Mouse (Mus musculus): ENCODE data around the gene Cdca5. TPM values are rescaled to one million over a fixed set of nuclear protein-coding genes. Genes with fewer than 3 reads are reported as not detected.

Gene Cdca5
- polyA plus RNA-seq, 1 experiment from 2014 or later = 50.8 TPM

DNA sequence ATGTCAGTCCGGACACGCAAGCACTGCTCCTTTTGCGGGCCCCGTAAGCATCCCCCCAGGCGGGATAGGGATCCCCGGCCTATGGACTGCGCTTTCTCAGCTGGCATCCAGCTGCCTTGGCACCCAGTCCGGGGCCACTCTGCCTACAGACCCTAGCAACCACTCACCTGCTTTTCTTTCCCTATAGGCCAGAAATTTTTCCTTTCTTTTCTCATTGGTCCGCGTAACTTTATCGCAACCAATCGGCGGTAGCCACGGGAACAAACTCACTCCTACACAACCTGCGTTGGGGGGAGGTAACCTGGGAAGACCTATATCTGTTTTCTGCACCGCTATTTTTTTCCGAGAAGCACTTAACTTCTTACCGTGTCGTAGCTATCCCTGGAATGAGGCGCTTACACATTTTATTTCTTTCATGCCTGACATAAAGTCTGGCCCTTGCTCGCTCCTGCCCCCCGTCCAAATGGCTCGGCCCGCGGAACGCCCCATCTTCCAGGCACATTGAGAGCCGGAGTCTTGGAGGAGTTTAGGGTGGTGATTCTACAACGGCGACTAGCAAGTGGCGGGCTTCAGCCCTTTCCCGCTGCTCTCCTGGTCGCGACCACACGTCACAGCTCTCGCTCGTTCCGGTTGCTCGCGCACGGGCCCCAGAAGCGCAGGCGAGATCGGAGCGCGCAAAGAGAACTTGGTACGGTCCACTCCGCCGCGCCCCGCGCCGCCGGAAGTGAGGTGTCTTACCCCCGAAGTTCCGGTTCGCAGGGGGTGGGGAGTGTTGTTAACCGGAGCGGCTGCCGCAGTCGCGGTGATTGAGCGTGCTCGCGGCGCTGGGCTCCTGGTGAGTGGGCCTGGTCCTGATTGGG lies 38.3 kb upstream of the Cdca5 start, which contains the start of gene Syvn1:
Gene Syvn1 (plus strand): TSS at position 283 of the 860 bp plus-strand sequence.
- H3K4me2 ChIP-seq = peak within 1 kb of the TSS; percentile 85
- under 1% methylated on average over 65 of the region's 65 CpGs for WGBS
- peaks cover 14% of the 10 kb centered on the region; the same call in 1 of the 2 replicates for H3K4me1 ChIP-seq (replicated peaks; ENCODE audit: control insufficient read depth, insufficient read depth, low read length)
- H3K9ac ChIP-seq (ENCODE audit: low read depth, low read length) = peak within 1 kb of the TSS; percentile 96
- no peaks in the 10 kb centered on the region for H3K9me3 ChIP-seq (ENCODE audit: control insufficient read depth, low read length)
- H3K36me3 ChIP-seq (ENCODE audit: control insufficient read depth, insufficient read depth, low read length) = peaks cover 27% of the 10 kb centered on the region
- H3K4me3 ChIP-seq (ENCODE audit: low read depth, low read length) = peak within 1 kb of the TSS; percentile 88
- peak; percentile 93 for DNase-seq (ENCODE audit: low spot score)
- no peaks in the 10 kb centered on the region for H3K27me3 ChIP-seq (replicated peaks; ENCODE audit: control insufficient read depth, insufficient read depth, low read length)
- peak; percentile 87 for ATAC-seq (replicated peaks; ENCODE audit: low FRiP score)
- H3K27ac ChIP-seq (ENCODE audit: low read depth, low read length) = peak within 1 kb of the TSS; percentile 99

DNA sequence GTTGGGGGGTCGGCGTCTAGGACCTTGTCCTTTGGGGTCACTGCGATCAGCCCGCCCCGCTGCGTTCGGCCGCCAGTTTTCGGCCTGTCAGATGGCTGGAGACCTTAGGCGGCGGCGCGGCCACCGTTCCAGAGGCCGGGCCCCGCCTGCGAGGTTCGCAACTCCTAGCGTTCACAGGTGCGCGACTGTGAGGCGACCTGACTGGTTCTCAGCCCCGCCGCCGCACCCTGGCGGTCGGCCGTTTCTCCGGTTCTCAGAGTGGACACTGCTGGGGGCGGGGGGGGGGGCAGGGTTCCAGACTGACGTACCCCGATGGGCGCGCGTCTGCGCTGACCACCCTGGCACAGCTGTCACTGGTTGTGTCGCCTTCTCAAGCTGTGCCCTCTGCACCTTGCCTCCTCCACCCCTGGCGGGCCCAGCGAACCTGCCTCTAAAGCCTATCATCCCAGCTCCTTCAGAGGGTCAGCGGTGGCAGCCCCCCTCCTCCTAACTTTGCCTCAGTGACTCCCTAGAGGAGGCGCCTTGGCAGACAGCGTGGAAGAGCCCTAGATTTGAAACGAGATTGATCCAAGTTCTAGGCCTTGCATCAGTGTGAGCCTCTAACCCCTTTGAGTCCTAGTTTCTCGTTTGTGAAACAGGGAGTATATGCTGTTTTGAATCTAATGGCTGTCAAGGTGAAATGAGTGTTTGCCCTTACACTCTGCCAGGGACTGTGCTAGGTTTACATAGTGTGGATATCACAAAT lies 37.5 kb upstream of the Cdca5 start:
- peak overlapping the region; percentile 85 for H3K4me2 ChIP-seq
- H3K4me1 ChIP-seq (replicated peaks; ENCODE audit: control insufficient read depth, insufficient read depth, low read length) = peaks cover 14% of the 10 kb centered on the region; the same call in 1 of the 2 replicates
- no peak for DNase-seq (ENCODE audit: low spot score)
- H3K4me3 ChIP-seq (ENCODE audit: low read depth, low read length) = peak overlapping the region; percentile 88
- H3K36me3 ChIP-seq (ENCODE audit: control insufficient read depth, insufficient read depth, low read length) = peaks cover 33% of the 10 kb centered on the region
- H3K27ac ChIP-seq (ENCODE audit: low read depth, low read length) = peak overlapping the region; percentile 99
- no peaks in the 10 kb centered on the region for H3K9me3 ChIP-seq (ENCODE audit: control insufficient read depth, low read length)
- WGBS = 1% methylated on average over 44 of the region's 44 CpGs
- H3K27me3 ChIP-seq (replicated peaks; ENCODE audit: control insufficient read depth, insufficient read depth, low read length) = no peaks in the 10 kb centered on the region
- H3K9ac ChIP-seq (ENCODE audit: low read depth, low read length) = peak overlapping the region; percentile 96
- ATAC-seq (replicated peaks; ENCODE audit: low FRiP score) = peak; percentile 8; the same call in 1 of the 2 replicates

- WGBS = 72% methylated on average over 8 of the region's 8 CpGs
- Histone ChIP-seq H3K4me2 (peak overlapping the region; percentile 85), H3K9me3 (ENCODE audit: control insufficient read depth, low read length) (no peaks in the 10 kb centered on the region), H3K9ac (ENCODE audit: low read depth, low read length) (peak overlapping the region; percentile 96), H3K4me1 (replicated peaks; ENCODE audit: control insufficient read depth, insufficient read depth, low read length) (peaks cover 14% of the 10 kb centered on the region; the same call in 1 of the 2 replicates), H3K4me3 (ENCODE audit: low read depth, low read length) (peak overlapping the region; percentile 88), H3K36me3 (ENCODE audit: control insufficient read depth, insufficient read depth, low read length) (peaks cover 38% of the 10 kb centered on the region), H3K27me3 (replicated peaks; ENCODE audit: control insufficient read depth, insufficient read depth, low read length) (no peaks in the 10 kb centered on the region), H3K27ac (ENCODE audit: low read depth, low read length) (peak overlapping the region; percentile 42; the same call in 1 of the 2 replicates)
- DNase-seq (ENCODE audit: low spot score) (no peak), ATAC-seq (replicated peaks; ENCODE audit: low FRiP score) (no peak)
Measured at GRCm38 (mm10) chr19:6047899-6048166, 37.0 kb upstream of the Cdca5 start.

DNA sequence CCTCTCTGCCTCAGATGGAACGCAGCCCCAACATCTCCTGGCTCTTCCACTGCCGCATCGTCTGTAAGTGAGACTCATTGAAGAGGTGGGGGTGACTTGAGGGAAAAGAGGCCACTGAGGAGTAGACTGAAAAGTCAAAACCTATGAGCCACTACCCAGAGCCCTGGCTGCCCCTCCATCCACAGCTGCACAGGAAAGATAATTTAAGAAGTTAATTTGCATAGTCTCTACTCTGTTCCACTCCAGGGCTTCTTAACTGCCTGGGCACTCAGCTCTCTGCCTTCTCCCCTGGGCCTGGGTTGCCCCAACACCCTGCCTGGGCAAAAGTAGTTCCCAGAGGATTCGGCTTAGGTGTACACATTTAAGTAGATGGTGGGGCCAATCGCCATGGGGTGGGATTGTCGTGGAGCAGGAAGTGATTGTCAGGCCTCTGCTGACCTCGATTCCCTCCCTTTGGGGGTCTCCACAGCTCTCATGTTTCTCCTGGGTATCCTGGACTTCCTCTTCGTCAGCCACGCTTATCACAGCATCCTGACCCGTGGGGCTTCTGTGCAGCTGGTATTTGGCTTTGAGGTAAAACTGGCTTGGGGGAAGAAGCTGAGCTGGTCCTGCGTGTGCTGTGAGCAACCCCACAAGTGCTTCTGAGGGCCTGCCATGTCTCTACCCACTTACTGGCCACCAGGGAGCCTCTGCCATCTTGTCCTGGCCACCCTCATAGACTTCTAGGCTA lies 35.9 kb upstream of the Cdca5 start:
- H3K27ac ChIP-seq (ENCODE audit: low read depth, low read length) = peak overlapping the region; percentile 10; the same call in 1 of the 2 replicates
- H3K9me3 ChIP-seq (ENCODE audit: control insufficient read depth, low read length) = no peaks in the 10 kb centered on the region
- no peak for DNase-seq (ENCODE audit: low spot score)
- H3K4me1 ChIP-seq (replicated peaks; ENCODE audit: control insufficient read depth, insufficient read depth, low read length) = peaks cover 14% of the 10 kb centered on the region; the same call in 1 of the 2 replicates
- ATAC-seq (replicated peaks; ENCODE audit: low FRiP score) = peak; percentile 17; the same call in 1 of the 2 replicates
- peak overlapping the region; percentile 85 for H3K4me2 ChIP-seq
- peaks cover 48% of the 10 kb centered on the region for H3K36me3 ChIP-seq (ENCODE audit: control insufficient read depth, insufficient read depth, low read length)
- H3K4me3 ChIP-seq (ENCODE audit: low read depth, low read length) = peak overlapping the region; percentile 14; the same call in 1 of the 2 replicates
- no peak overlapping the region for H3K9ac ChIP-seq (ENCODE audit: low read depth, low read length)
- H3K27me3 ChIP-seq (replicated peaks; ENCODE audit: control insufficient read depth, insufficient read depth, low read length) = no peaks in the 10 kb centered on the region
- 71% methylated on average over 11 of the region's 11 CpGs for WGBS

- DNase-seq (ENCODE audit: low spot score) = no peak
- Histone ChIP-seq H3K27ac (ENCODE audit: low read depth, low read length) (no peak overlapping the region), H3K9ac (ENCODE audit: low read depth, low read length) (no peak overlapping the region), H3K9me3 (ENCODE audit: control insufficient read depth, low read length) (no peaks in the 10 kb centered on the region), H3K27me3 (replicated peaks; ENCODE audit: control insufficient read depth, insufficient read depth, low read length) (no peaks in the 10 kb centered on the region), H3K36me3 (ENCODE audit: control insufficient read depth, insufficient read depth, low read length) (peaks cover 65% of the 10 kb centered on the region), H3K4me2 (no peak overlapping the region), H3K4me1 (replicated peaks; ENCODE audit: control insufficient read depth, insufficient read depth, low read length) (peaks cover 19% of the 10 kb centered on the region), H3K4me3 (ENCODE audit: low read depth, low read length) (no peak overlapping the region)
- 87% methylated on average over 7 of the region's 7 CpGs for whole genome bisulfite sequencing
- ATAC-seq (replicated peaks; ENCODE audit: low FRiP score) = no peak
Measured at GRCm38 (mm10) chr19:6052516-6052915, 32.3 kb upstream of the Cdca5 start.

- H3K4me2 ChIP-seq = no peak overlapping the region
- no peak for ATAC-seq (replicated peaks; ENCODE audit: low FRiP score)
- no peak overlapping the region for H3K27ac ChIP-seq (ENCODE audit: low read depth, low read length)
- 86% methylated on average over 5 of the region's 5 CpGs for WGBS
- peaks cover 13% of the 10 kb centered on the region; the same call in 1 of the 2 replicates for H3K4me1 ChIP-seq (replicated peaks; ENCODE audit: control insufficient read depth, insufficient read depth, low read length)
- H3K9me3 ChIP-seq (ENCODE audit: control insufficient read depth, low read length) = no peaks in the 10 kb centered on the region
- H3K27me3 ChIP-seq (replicated peaks; ENCODE audit: control insufficient read depth, insufficient read depth, low read length) = no peaks in the 10 kb centered on the region
- H3K4me3 ChIP-seq (ENCODE audit: low read depth, low read length) = no peak overlapping the region
- H3K36me3 ChIP-seq (ENCODE audit: control insufficient read depth, insufficient read depth, low read length) = peaks cover 64% of the 10 kb centered on the region
- H3K9ac ChIP-seq (ENCODE audit: low read depth, low read length) = 0 out of 2 replicates have a peak overlapping the region, but pooled peaks have one; percentile 13
- no peak for DNase-seq (ENCODE audit: low spot score)
Measured at GRCm38 (mm10) chr19:6054296-6054695, 30.5 kb upstream of the Cdca5 start.

- no peak for ATAC-seq (replicated peaks; ENCODE audit: low FRiP score)
- peaks cover 13% of the 10 kb centered on the region; the same call in 1 of the 2 replicates for H3K4me1 ChIP-seq (replicated peaks; ENCODE audit: control insufficient read depth, insufficient read depth, low read length)
Measured at GRCm38 (mm10) chr19:6056696-6057095, 28.1 kb upstream of the Cdca5 start.

More at GRCm38 (mm10) chr19:6056696-6057095, 28.1 kb upstream of the Cdca5 start:
- no peaks in the 10 kb centered on the region for H3K9me3 ChIP-seq (ENCODE audit: control insufficient read depth, low read length)
- peak overlapping the region; percentile 97 for H3K9ac ChIP-seq (ENCODE audit: low read depth, low read length)
- peak overlapping the region; percentile 80 for H3K4me2 ChIP-seq
- peaks cover 45% of the 10 kb centered on the region for H3K36me3 ChIP-seq (ENCODE audit: control insufficient read depth, insufficient read depth, low read length)
- peak overlapping the region; percentile 91 for H3K4me3 ChIP-seq (ENCODE audit: low read depth, low read length)
- no peak overlapping the region for H3K27ac ChIP-seq (ENCODE audit: low read depth, low read length)
- 58% methylated on average over 4 of the region's 4 CpGs for WGBS
- H3K27me3 ChIP-seq (replicated peaks; ENCODE audit: control insufficient read depth, insufficient read depth, low read length) = no peaks in the 10 kb centered on the region
- DNase-seq (ENCODE audit: low spot score) = no peak

All from liver, embryonic 11.5 days (tissue).